Mouse (Mus musculus) lung, adult 2 months (tissue): ENCODE measurements around the gene Cdc42.

ENCODE experiments used
- CTCF ChIP-seq: fragments of 200-500 bp; IDR thresholded peaks from 2 replicates; pipeline ENCODE4 v1.5.1; 2011; ENCODE audit warnings: mild to moderate bottlenecking, low read length, control low read depth; ENCODE audit not compliant: insufficient read depth
- POLR2A ChIP-seq: fragments of 200-500 bp; IDR thresholded peaks from 2 replicates; pipeline ENCODE4 v1.6.1; 2011; ENCODE audit warnings: low read depth, mild to moderate bottlenecking, control low read depth, low read length, borderline replicate concordance; ENCODE audit errors: extremely low read depth

- no peak for TF ChIP-seq POLR2A
- no peak for TF ChIP-seq CTCF
Measured at GRCm38 (mm10) chr4:137315061-137315460, 42.5 kb downstream of the Cdc42 start.
